Mouse (Mus musculus) heart, embryonic 11.5 days (tissue): ENCODE results near the gene Tff2. TPM values are rescaled to one million over a fixed set of nuclear protein-coding genes. Genes with fewer than 3 reads are reported as not detected.

Experiments used
- ATAC-seq: fragments of 200-750 bp; cut with Nextera tagmentation; replicated peaks from 2 replicates; pipeline ENCODE4 v1.8.0; 2017; ENCODE audit warnings: moderate library complexity; ENCODE audit not compliant: insufficient number of reproducible peaks, low FRiP score, low TSS enrichment
- H3K27ac ChIP-seq: fragments of 300-500 bp; sonication (generic); 2 replicates; pipeline ENCODE4 v1.5.1; 2014; ENCODE audit warnings: mild to moderate bottlenecking, low read depth, low read length
- H3K27me3 ChIP-seq: fragments of 300-500 bp; sonication (generic); 2 replicates; pipeline ENCODE4 v1.6.1; 2014; ENCODE audit warnings: mild to moderate bottlenecking, low read length, mixed read lengths; ENCODE audit not compliant: control insufficient read depth, insufficient read depth
- H3K36me3 ChIP-seq: fragments of 300-500 bp; sonication (generic); 2 replicates; pipeline ENCODE4 v1.6.1; 2014; ENCODE audit warnings: mild to moderate bottlenecking, low read length, moderate library complexity, mixed read lengths; ENCODE audit not compliant: control insufficient read depth, insufficient read depth
- H3K4me1 ChIP-seq: fragments of 300-500 bp; sonication (generic); 2 replicates; pipeline ENCODE4 v1.6.1; 2014; ENCODE audit warnings: low read length; ENCODE audit not compliant: control insufficient read depth, insufficient read depth
- H3K4me2 ChIP-seq: fragments of 300-500 bp; sonication (generic); 2 replicates; pipeline ENCODE4 v1.6.1; 2014; ENCODE audit warnings: mild to moderate bottlenecking, moderate library complexity
- H3K4me3 ChIP-seq: fragments of 300-500 bp; sonication (generic); 2 replicates; pipeline ENCODE4 v1.5.1; 2014; ENCODE audit warnings: low read depth, low read length
- H3K9ac ChIP-seq: fragments of 300-500 bp; sonication (generic); 2 replicates; pipeline ENCODE4 v1.6.1; 2014; ENCODE audit warnings: mild to moderate bottlenecking, low read depth, low read length, moderate library complexity
- H3K9me3 ChIP-seq: fragments of 300-500 bp; sonication (generic); replicated peaks from 2 replicates; pipeline ENCODE4 v1.6.1; 2016; ENCODE audit warnings: low read length; ENCODE audit not compliant: control insufficient read depth
- WGBS: fragments of 180-500 bp; shearing (Covaris S2); extraction: QIAGEN DNeasy Blood & Tissue Kit; methylation state at CpG from one replicate; pipeline ENCODE4 v1.1.7; 2014; ENCODE audit not compliant: insufficient replicate concordance; 5-methylcytosine and 5-hydroxymethylcytosine counted together
- polyA plus RNA-seq: library from polyadenylated mRNA; unstranded; fragments of >200 nt; fragmentation: Nextera tagmentation; extraction: Ambion mirVana; gene quantifications from 2 replicates; pipeline ENCODE4 v1.2.1, GENCODE M21; 2014

Gene Tff2
- polyA plus RNA-seq, 1 experiment from 2014 or later: not detected

DNA sequence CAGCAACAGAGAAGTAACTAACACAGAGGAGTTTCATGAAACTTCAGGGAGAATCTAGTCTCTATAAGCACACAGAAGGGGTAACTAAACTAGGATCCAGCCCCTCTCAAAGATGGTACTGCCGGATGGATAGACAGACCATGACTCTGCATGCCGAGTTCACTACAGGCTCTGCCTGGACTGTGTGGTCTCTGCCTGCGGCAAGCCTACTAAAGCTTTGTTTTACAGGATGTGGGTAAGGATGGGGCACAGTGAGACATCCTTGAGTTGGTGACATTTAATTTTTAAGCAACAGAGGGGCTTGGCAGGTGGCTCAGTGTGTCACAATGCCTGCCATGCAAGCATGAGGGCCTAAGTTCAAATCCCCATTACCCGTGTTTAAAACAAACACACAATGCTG lies 32.2 kb upstream of the Tff2 start:
- Histone ChIP-seq H3K27ac (no peak overlapping the region), H3K4me2 (no peak overlapping the region), H3K4me1 (no peaks in the 10 kb centered on the region), H3K9me3 (no peaks in the 10 kb centered on the region), H3K9ac (no peak overlapping the region), H3K27me3 (0 out of 2 replicates have a peak, but pooled peaks cover 4% of the 10 kb centered on the region), H3K36me3 (no peaks in the 10 kb centered on the region), H3K4me3 (no peak overlapping the region)
- 80% methylated on average over 4 of the region's 4 CpGs for WGBS
- no peak for ATAC-seq

DNA sequence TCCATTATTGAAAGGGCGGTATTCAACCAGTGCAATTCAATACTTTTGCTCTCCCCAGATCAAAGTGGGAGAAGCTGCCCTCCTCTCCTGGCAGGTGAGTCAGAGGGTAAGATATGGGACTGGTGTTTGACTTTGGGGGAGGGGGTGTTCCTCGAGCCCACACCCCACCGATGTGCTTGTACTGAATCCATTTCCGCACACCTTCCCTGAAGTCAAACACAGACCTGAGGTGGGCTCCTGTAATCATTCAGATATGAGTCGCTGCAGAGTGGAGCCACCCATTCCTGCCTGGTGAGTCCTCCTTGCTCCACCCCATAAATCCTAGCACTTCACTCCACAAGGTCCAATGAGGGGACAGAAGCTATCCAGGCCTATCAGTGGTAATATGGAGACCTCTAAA lies 25.7 kb upstream of the Tff2 start:
- Histone ChIP-seq H3K9ac (no peak overlapping the region), H3K27me3 (no peaks in the 10 kb centered on the region), H3K9me3 (no peaks in the 10 kb centered on the region), H3K27ac (no peak overlapping the region), H3K4me1 (no peaks in the 10 kb centered on the region), H3K4me2 (no peak overlapping the region), H3K36me3 (no peaks in the 10 kb centered on the region), H3K4me3 (no peak overlapping the region)
- WGBS: 83% methylated on average over 5 of the region's 5 CpGs
- ATAC-seq: no peak

DNA sequence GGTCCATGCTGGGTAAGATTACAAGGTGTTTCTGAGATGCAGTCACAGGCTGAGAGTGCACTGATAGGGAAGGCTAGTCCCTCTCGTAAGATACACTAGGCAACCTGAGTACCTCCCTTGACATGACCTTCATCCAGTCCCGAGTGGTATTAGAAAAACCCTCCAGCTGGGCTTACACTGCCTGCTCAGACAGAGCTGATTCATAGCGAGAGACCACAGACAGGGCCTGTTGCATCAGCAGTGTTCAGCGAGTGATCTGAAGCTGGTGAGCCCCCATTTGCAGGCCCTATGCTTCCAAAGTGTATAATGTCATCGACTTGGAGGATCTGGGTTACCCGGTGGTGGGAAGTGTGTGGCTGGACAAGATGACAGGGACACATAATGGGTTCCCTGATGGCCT lies 21.0 kb upstream of the Tff2 start, which contains the start of gene Tff1:
Tff1 (minus strand) TSS at position 151 of the 400 bp plus-strand sequence.
- Histone ChIP-seq H3K27ac (no peak within 1 kb of the TSS), H3K27me3 (no peaks in the 10 kb centered on the region; the same call in 1 of the 2 replicates), H3K4me3 (no peak within 1 kb of the TSS), H3K4me1 (no peaks in the 10 kb centered on the region), H3K9me3 (no peaks in the 10 kb centered on the region), H3K36me3 (no peaks in the 10 kb centered on the region), H3K4me2 (no peak within 1 kb of the TSS), H3K9ac (no peak within 1 kb of the TSS)
- 62% methylated on average over 6 of the region's 6 CpGs for WGBS
- no peak for ATAC-seq

DNA sequence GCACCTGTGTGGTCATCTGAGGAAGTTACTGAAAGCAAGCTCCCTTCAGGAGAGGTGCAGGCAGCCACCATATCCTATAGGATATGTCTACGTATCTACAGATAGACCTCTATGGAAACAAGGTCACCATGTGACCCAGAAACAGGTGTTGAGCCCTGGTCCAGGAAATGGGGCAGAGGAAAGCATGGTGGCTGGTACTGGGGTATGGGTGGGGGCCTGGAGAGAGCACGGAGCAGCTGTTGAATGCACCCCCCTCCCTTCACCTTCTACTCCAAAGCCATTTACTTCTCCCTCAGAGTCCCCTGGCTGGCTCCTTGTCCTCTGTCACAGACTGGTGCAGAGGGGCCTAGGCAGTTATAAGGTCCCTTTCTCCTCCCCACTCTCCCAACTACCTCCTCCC lies 19.7 kb upstream of the Tff2 start:
- no peak overlapping the region for H3K4me2 ChIP-seq
- WGBS: 65% methylated on average over 2 of the region's 2 CpGs
- no peaks in the 10 kb centered on the region for H3K4me1 ChIP-seq
- H3K4me3 ChIP-seq: no peak overlapping the region
- no peak overlapping the region for H3K9ac ChIP-seq
- H3K27me3 ChIP-seq: no peaks in the 10 kb centered on the region; the same call in 1 of the 2 replicates
- H3K27ac ChIP-seq: no peak overlapping the region
- H3K9me3 ChIP-seq: no peaks in the 10 kb centered on the region
- no peak for ATAC-seq
- no peaks in the 10 kb centered on the region for H3K36me3 ChIP-seq

DNA sequence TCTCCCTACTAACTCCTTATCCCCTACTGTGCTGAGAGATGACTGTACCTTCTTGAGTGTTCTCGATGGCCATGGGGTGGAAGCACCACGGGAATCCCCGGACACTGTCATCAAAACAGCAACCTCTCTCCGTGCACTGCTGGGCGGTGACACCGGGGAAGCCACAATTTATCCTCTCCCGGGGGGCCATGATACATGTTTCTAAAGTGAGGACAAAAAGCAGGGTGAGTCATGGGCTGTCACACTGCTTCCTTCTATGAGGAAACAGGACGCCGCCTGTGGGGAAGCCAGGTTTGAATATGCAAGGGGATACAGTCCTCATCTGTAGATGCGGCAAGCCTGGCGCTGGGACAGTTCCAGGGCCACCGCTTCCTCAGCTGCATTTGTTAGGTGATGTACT lies 18.5 kb upstream of the Tff2 start:
- Histone ChIP-seq H3K4me2 (no peak overlapping the region), H3K9ac (no peak overlapping the region), H3K36me3 (no peaks in the 10 kb centered on the region), H3K9me3 (no peaks in the 10 kb centered on the region), H3K4me1 (no peaks in the 10 kb centered on the region), H3K4me3 (no peak overlapping the region), H3K27me3 (no peaks in the 10 kb centered on the region; the same call in 1 of the 2 replicates), H3K27ac (no peak overlapping the region)
- no peak for ATAC-seq
- 77% methylated on average over 12 of the region's 12 CpGs for WGBS

DNA sequence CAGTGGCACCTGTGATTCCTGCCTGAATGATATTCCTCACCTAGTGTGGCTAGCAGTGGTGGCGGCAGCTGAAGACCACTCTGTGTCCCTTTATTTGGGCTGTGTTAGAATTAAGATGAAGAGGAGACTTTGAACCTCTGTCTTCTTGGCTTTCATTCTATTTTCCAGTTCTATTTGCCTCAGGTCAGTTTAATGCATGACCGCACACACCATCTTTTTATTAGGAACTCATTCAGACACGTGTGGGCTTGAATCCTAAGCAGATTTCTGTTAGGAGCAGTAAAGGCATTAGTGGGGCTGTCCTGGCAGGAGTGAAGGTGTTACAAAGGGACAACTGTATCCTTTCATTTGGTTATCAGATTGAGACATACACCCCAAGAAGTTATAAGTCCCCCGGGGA lies 16.2 kb upstream of the Tff2 start:
- no peak overlapping the region for H3K9ac ChIP-seq
- H3K27me3 ChIP-seq: no peaks in the 10 kb centered on the region; the same call in 1 of the 2 replicates
- 83% methylated on average over 4 of the region's 4 CpGs for WGBS
- H3K9me3 ChIP-seq: no peaks in the 10 kb centered on the region
- H3K36me3 ChIP-seq: no peaks in the 10 kb centered on the region
- no peak overlapping the region for H3K27ac ChIP-seq
- no peak overlapping the region for H3K4me3 ChIP-seq
- ATAC-seq: no peak
- no peaks in the 10 kb centered on the region for H3K4me1 ChIP-seq
- H3K4me2 ChIP-seq: no peak overlapping the region

DNA sequence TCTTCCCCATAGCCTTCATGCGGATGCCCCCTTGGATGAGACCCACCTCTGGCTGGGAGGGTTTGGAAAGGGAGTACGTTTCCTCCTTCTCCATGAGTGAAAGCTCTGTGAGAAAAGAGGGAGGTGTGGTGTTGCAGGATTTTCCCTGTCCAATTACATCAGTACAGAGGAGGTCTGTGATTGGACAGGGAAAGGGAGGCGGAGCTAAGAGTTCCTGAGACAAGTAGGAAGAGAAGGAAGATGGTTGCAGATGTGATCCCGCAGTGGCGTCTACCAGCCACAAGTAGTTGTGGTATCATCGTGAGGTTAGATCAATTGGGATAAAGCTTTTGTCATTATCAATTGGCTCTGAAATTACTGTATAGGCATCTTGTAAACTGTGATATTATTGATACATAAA lies 13.8 kb upstream of the Tff2 start:
- 68% methylated on average over 6 of the region's 6 CpGs for WGBS
- no peaks in the 10 kb centered on the region for H3K27me3 ChIP-seq
- no peak overlapping the region for H3K4me3 ChIP-seq
- H3K4me2 ChIP-seq: no peak overlapping the region
- H3K9me3 ChIP-seq: no peaks in the 10 kb centered on the region
- peaks cover 4% of the 10 kb centered on the region; the same call in 1 of the 2 replicates for H3K4me1 ChIP-seq
- no peaks in the 10 kb centered on the region for H3K36me3 ChIP-seq
- H3K27ac ChIP-seq: no peak overlapping the region
- no peak overlapping the region for H3K9ac ChIP-seq
- no peak for ATAC-seq

DNA sequence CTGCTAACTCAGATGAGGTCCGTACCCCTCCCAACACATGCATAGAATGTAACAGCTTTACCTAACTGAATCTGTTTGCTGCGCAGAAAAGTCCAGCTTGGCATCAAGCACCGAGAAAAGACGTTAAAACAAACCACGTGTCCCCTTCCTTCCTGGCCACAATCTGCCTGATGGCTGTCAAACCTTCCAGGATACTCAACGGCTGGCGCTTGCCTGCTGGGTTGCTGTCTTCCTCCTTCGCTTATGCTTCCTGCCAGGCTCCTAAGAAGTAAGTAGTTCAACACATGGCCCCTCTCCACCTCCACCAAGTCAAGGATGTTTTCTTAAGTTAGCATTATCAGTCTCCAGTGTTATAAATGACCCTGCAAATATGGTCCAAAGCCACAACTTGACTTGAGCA lies 9.7 kb upstream of the Tff2 start:
- H3K27me3 ChIP-seq: no peaks in the 10 kb centered on the region

DNA sequence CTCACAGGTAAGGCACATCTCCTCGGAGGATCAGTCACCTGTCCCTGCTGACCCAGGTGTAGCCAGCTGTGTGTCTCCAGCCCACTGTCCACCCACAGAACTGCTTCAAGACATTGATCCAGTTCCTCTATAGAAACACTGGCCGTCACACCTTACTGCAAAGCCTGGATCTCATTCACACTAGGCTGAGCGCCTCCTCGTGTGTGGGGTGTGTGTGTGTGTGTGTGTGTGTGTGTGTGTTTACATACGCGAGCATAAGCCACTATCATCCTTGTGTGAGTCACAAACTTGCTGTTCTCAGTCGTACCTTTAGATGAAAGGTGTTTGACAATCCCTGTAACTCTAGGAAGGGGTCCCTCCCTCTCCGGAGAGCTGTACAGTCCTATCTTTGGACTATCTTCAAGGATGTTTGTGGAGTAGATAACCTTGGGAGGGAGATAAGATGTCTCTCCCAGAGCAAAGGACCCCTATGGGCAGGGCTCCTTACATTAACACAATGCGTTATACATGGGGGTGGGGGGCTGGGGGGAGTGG lies 9.0 kb upstream of the Tff2 start:
- Histone ChIP-seq H3K36me3 (no peaks in the 10 kb centered on the region), H3K27ac (no peak overlapping the region), H3K4me2 (no peak overlapping the region), H3K9ac (no peak overlapping the region), H3K27me3 (no peaks in the 10 kb centered on the region), H3K4me3 (no peak overlapping the region), H3K4me1 (peaks cover 4% of the 10 kb centered on the region; the same call in 1 of the 2 replicates), H3K9me3 (no peaks in the 10 kb centered on the region)
- 67% methylated on average over 9 of the region's 9 CpGs for WGBS
- no peak for ATAC-seq

More for the DNA sequence above, 9.7 kb upstream of the Tff2 start:
- ATAC-seq: no peak
- Histone ChIP-seq H3K4me2 (no peak overlapping the region), H3K9ac (no peak overlapping the region), H3K9me3 (no peaks in the 10 kb centered on the region), H3K27ac (no peak overlapping the region), H3K4me3 (no peak overlapping the region), H3K4me1 (peaks cover 4% of the 10 kb centered on the region; the same call in 1 of the 2 replicates), H3K36me3 (no peaks in the 10 kb centered on the region)
- WGBS: 50% methylated on average over 8 of the region's 8 CpGs
